Mouse (Mus musculus): ENCODE measurements around the gene Olfr613.
"Not testable (repeated sequence)": the region's sequence is repeated elsewhere in the genome, so short reads cannot be mapped to it uniquely, and the experiment has no call there.

- not testable (repeated sequence) for TF ChIP-seq CTCF (IDR thresholded peaks at IDR 0.05; ENCODE audit: control insufficient read depth, insufficient read depth, insufficient read length); CEBPB (IDR thresholded peaks at IDR 0.05; ENCODE audit: low read depth); MYOG (IDR thresholded peaks at IDR 0.05; ENCODE audit: control insufficient read depth, extremely low read depth, insufficient read length); MYOD1 (IDR thresholded peaks at IDR 0.05; ENCODE audit: control insufficient read depth, insufficient read length, low read depth)
Measured at GRCm38 (mm10) chr7:103520746-103521145, 27.1 kb upstream of the Olfr613 start, which contains the start of gene Olfr611.

Measured in C2C12 (cell line).